Mouse (Mus musculus) urinary bladder, postnatal 36 days (tissue): Measurements from ENCODE around the gene Apba2.

Source experiments
- DNase-seq, 2 experiments: peaks; one replicate each; pipeline ENCODE4 v3.0.0; 2022; ENCODE audit warnings: low spot score in 2 of 2, mixed read lengths in 1 of 2

Gene Apba2

DNA sequence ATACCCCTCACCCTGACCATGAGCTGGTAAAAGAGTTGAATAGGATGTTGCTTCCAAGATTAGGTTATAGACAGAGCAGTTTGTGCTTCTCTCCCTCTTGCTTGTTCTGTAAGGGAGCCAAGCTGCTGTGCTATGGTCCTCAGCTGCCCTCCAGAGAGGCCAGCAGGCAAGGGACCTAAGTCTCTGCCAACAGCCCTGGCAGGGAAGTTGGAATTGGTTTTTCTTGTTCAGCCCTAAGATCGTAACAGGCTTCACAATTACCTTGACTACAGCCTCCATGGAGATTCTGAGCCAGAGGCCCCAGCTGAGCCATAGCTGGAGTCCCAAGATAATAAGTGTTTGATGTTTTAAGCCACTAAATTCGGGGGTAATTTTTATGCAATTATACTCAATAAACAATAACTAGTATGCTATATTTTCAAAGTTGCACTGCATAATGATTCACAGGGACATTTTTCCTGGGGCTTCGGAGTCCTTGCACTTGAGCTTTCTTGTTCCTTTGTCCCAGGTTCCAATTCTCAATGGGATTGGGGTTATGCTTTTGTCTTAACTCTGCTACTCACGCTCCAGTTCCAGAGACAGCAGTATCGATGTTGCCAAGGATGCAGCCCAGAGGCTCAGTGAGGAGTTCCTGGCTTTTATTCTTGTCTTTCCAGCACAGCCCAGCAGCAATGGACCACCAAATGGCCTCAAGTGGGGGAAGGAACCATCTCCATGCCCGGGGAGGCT lies 224.6 kb downstream of the Apba2 start:
- peak in 1 of 2 experiments; percentile 5 for DNase-seq

DNA sequence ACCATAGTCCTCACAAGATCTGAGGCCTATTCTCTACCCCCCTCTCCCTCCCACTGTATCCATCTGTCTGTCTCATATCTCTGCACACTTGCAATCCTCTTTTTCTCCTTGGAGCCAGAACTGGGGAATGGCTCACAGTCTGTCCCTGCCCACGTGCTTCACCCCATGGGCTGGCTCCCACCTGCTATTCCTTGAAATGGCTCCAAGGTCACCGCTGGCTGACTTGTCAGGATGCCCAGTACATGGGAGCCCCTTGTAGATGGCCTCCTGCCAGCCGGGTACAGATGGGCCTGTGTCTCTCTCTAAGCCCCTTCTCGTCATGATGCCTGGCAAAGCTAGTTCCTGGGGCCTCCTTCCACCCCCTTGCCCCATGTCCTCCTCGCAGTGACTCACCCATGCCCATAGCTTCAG lies 226.7 kb downstream of the Apba2 start:
- DNase-seq = no peak

DNA sequence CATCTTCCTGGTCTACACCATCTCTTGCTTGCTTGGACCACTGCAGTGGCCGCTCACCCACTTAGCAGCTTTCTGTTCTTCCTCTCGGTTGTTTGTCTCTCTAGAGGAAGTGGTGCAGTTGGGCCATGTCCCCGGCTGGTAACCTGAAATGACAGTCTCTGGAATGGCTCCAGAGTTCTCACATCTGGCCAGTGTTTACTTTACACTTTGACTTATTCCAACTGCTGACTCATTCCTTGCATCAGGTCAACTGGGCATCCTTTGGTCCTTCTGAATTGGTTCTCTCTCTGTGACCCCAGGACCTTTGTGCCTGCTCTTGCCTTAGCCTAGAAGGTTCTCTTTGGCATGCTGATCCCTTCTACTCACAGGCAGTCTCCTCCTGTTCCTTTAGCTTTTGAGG lies 227.3 kb downstream of the Apba2 start:
- no peak for DNase-seq

DNA sequence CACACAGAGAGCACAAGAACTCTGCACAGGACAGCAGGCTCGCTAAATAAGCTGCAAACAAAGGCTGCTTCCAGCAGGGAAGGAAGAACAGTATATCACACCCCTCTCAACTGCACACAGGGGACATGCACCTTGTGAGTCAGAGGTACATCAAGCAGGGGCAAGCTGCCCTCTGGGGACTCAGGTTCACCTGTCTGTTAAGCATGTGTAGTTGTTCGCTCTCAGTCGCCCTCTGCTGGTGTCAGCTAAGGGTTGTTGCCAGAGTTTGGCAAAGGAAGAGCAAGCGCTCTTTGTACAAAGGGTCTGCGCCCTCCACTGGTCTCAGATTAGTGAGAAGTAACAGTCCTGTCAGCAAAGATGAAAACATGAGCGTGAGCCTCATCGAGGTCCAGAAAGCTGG lies 228.3 kb downstream of the Apba2 start:
- peak in 1 of 2 experiments; percentile 10 for DNase-seq

DNA sequence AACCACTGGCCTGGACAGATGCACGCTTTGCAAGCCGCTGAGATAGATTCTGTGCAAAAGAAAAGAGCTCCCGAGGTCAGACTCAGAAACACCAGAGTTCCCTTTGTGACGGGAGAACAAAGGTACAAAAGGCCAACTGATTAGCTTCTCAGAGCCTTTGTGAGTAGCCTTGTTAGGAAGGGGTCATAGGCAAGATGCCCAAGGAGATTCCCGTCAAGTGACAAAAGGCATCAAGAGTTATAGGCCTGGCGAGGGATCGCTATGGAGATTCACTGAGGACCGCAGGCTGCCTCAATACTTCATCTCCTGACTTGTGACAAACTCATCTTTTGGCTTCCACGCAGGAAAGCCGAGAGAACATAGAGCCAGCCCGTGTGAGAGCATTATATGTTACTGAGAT lies 237.6 kb downstream of the Apba2 start:
- no peak for DNase-seq

DNA sequence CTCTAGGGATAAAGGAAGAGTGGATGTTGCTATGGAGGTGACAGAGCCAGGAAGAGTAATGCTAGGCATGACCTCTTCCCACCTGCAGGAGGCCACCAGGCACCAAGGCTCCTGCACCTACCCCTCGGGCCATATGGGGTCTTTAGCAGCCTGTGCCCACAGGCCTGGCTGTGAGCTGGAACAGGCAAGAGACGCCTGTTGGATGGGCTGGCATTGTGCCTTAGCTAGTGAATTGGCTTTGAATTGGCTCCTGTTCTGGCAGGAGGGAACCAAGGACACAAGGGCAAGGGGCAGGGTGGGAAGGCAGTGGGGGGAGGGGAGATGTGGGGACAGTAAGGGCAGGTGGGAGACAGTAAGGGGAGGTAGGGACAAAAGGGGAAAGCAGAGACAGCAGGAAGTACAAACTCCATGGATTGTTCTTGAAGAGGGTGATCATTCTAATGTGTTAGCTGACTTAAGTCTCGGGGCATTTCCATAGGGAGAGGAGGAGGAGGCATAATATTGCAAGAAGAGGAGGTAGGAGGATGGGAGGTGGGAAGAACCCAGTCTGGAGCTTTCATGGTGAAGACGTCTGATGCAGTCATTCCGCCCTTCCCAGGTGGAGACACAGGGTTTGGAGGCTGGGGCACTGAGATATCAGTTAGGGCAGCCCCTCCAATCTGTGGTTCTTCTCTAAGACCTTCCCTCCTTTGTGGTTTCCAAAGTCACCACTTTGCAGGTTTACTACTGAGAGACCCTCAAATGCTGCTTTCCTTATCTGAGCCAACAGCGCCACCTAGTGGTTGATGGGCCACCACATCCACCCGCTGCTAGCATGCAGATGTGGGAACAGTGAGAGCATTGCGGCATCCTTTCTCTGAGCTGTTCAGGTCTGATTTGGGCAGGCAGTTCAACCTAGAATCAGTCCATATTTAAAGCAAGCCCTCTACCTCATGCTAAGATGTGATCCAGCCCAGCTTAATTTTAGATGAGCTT lies 240.1 kb downstream of the Apba2 start:
- peak; percentile 13 to 43 for DNase-seq

DNA sequence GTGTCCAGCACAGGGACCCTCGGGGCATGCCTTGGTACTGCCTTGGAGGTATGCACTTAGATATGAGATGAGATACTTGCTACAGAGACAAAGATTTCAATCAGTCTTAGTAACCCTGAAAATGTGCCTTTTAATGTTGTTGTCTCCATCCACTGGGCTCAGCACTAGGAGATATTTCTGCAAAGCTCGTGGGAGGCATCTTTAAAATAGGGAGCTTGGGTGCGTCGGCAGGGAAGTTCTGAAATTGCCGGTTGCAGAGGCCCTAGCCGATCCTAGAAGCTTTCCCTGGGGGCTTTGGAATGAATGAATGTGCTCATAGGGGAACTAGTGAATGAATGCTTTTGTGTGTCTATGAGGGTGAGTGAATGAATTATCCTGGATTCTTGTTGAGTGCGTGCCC lies 242.1 kb downstream of the Apba2 start:
- DNase-seq = no peak

DNA sequence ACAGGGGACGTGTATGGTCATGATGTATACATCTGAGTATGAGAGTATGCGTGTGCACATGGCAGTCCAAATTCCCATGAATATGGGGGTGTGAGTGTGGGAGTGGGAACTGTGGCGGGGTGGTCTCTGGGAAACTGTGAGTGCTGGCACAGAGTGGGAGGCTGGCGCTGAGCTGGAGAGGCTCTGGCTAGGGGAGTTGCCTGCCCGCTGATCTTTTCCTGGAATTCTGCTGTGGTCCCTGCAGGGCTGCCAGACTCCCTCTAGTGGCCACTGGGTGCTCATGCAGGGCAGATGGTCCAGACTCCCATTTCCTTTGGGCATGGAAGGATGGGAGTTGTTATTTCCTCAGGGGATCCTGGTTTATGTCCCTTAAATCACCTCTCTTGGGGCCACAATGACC lies 250.0 kb downstream of the Apba2 start:
- peak; percentile 6 to 20 for DNase-seq

DNA sequence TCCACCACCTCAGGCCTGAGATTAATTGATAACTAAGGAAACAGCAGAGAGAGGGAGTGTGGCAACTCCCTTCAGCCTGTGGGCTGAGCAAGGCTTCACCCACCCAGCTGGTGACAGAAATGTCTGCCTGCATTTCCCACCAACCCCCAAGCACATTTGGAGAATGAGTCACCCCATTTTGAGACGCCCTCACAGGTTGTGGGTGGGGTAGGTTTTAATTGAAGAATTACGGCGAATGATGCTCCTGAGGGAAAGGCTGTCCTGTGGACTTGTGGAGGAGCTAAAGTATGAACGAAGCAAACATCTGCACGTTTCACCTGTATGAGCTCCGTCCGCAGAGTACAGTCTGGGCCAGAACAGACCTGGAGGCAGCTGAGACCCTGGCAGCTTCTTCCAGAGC lies 250.6 kb downstream of the Apba2 start:
- no peak for DNase-seq

DNA sequence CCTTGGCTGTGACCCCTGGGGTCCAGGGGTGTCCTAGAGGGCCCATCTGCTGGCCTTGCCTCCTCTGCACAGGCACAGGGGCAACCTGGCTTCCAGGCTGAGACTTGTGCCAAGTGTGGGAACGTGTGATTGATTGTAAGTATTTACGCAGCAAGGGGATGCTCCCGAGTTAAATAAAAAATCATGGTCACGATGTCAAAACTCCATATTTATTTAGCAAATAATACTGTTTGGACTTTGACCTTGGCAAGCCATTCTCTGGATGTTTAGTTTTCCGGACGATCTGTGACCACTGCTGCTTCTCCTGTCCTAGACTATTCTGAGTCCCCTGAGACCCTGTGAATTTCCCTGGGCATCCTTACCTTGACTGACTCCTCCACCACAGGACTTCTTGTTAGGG lies 252.2 kb downstream of the Apba2 start:
- DNase-seq = no peak

DNA sequence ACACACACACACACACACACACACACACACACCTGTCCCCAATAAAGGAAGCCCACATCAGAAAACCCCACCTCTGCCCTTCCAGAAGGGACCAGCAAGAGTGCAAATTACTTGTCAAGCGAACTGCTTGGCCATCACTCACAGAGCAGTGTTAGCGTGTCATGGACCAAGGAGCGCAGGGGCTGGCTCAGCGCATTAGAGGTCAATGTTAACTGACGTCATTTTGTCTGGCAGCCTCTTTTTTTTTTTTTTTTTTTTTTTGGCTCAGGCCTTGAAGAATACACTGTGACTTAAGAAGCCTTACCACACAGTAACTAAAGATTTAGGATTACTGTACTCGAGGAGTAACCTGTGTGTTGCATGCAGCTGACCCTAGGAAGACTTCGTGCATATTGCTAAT lies 252.7 kb downstream of the Apba2 start:
- no peak for DNase-seq

DNA sequence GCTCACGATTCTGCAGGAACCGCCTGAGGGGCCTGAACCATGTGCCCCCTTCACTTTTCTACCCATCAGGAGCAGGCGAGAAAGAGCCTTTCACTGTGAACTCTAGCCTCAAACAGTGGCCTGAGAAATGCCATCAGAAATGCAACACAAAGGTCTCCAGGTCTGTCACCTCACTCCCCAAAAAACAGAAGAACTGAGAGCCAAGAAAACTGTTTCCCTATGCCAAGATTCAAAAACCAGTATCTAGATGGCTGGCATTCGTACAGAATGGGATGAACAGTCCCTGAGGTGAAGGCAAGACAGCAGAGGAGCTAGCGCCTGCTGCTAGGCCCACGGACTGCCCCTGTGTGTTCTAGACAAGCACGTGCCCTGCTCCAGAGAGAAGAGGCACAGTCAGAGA lies 253.6 kb downstream of the Apba2 start:
- no peak for DNase-seq

DNA sequence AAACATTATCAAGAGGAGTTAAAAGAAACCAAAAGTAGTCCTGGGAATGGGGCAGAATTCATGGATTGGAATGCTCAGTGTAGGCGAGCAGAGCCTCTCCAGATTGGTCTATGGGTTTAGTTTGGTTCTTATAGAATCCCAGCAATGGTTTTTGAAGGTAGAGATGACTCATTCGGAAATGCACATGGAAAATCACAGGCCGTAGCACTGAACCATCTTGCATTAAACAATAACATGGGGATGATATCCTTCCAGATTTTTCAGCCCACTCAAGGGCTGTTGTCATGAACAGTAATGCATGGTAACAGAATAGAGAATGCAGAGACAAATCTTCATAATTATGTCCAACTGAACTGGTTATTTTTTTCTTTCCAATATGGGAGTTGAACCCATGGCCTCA lies 264.1 kb downstream of the Apba2 start:
- no peak for DNase-seq

DNA sequence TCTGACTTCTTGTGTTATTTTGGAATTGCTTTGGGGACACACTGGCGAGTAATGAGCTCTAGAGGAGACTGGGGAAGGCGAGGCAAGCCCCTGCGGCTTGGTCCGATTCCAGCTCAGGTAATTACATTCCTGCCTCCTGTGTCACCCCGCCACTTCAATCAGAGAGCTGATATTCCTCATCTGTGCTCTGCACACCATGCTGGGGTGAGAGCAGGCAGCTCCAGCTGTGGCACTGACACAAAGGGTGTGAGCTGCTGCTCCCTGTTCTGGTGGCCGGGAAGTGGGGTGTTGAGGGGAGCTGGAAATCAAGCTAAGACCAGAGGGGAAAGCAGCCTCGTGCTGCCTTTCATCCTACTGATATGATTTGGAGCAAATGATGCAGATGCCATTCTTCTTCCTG lies 268.3 kb downstream of the Apba2 start:
- DNase-seq = no peak

DNA sequence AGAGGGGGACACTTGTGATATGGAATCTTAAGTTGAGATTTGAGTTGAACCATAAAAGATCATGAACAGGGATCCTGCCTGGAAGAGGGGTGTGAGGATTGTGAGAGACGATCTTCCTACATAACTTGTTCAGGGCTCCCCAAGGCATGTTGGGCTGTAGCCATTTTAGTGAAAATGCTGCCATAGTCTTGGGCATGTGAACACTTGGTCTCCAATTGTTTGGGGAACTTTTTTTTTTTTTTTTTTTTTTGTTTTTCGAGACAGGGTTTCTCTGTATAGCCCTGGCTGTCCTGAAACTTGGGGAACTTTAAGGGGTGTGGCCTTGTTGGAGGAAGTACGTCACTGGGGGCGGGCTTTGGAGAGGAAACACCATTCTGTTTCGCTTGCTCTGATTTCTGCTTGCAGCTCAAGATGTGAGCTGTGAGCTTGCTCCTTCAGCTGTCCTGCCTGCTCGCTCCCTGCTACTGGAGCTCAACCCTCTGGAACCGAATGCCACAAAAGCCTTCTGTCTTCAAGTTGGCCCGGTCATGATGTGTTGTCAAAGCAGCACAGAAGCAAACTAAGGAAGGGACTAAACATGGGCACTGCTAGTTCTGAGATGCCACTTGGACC lies 269.4 kb downstream of the Apba2 start:
- DNase-seq = no peak

DNA sequence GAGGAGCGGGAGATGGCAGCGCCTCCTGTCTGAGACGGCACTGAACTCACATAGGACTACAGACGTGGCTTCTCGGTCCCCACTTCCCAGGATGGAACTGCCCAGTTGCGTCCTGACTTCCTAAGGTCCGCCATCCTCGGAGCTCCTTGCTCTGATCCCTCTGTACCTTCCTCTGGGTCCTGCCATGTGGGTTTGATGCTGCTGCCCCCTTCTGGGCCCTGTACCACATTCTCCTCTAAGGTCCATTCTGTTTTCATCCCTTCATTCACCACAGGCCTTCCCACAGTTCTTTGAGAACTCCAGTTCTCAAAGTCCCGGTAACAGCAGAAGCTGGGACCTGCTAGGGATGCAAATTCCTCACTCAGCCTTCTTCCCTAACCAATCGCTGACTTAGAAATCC lies 272.0 kb downstream of the Apba2 start:
- no peak for DNase-seq

DNA sequence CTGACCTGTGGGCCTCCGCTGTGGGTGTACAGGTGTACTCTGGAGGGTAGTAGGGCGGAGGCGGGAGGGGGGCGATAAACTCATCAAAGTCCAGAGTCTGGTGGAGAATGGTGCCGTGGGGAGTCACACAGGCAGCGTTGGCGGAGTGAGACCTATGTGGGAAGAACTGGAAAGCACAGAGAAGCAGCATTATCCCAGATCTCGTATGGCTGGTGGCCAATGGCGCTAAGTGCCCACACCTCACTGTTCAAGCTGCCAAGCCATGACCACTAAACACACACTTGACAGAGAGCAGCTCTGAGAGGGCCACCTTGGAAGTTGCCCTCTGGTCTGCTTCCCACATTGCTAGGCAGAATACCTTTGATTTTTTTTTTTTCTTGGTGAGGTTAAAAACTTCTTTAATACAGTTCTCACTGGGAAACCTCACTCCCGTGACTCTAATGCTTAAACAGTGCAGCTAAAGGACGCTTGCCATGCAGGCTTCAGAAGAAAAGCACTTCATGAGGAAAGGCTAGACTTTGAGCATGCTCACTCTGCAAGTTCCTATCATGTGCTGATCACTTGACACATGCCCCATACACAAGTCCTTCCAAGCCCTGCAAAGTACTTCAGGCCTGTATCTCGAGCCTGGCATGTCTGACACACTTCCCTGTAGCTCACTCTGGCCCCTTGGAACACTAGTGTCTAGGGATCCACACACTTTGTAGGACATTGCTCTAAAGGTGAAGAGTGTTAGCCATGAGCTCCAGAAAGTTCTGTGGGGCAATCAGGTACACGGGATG lies 275.4 kb downstream of the Apba2 start:
- no peak for DNase-seq

DNA sequence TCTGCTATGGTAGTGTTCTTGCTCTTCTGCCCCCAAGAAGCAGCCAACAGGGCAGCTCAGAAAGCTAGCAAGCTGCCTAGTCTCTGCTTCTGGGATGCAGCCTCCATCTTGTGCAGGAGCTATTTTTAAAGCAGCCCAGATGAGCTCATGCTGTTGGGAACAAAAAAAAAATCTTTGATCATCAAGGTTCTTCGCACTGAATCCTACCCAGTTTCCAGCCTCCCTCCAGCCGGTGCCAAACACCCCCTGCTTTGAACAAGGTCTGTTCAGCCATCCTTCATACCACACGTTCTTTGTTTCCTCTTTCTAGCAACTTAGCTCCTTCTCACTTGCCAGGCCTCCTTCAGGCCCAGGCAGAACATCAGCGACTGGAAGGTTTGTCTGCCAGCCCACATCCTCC lies 278.0 kb downstream of the Apba2 start:
- DNase-seq = no peak

DNA sequence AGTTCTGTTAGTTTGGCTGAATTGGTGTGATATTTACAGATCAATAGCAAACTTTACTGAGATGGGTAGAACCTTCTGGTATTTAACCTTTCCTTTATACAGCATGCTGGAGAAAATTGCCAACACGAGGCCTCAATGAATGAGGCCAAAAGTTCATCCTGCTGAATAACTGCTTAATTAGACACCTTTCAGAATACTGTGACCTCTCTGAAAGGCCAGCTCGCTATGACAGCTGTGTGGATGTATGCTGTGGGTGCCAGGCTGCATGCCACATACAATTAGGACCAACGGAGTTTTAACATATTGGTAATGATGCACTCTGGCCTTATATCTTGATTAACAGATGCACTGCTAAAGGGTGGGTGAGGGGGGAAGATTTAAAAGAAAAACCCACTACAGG lies 283.5 kb downstream of the Apba2 start:
- no peak for DNase-seq

DNA sequence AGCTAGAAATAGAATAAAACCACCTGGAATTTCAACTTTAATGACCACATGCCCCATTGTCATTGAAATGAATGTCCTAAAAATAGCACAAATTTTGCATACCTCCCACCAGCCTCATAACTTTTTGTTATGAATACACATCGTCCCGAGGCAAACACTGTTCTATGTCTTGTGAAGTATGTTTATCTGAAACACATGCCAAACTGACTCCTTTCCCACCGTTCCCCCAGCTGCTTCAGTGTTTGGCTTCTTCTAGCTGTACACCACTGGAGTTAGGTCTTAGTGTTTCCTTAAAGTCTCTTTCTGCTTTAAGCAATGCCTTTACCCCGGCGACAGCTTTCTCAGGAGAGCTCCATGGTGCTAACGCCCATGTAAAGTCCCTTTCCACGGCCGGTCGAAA lies 289.6 kb downstream of the Apba2 start:
- no peak for DNase-seq

DNA sequence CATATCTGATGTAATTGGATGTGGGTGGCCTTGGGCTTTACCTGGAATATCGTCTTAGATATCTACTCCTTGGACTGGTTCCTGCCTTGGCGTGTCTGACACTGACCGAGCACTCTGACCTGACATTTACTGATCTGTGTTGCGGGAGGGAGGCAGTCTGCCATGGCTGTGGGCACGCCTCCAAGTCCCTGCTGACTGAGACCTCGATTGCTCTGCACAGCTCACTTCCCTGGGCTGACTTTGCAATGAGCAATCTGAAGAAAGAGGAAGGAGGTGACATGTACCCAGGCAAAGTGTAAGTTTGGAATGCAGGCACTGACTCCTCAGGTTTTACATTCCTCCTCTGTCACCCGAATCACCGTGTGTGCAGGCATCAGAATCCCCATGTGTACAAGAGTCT lies 290.5 kb downstream of the Apba2 start:
- peak in 1 of 2 experiments; percentile 23 for DNase-seq

DNA sequence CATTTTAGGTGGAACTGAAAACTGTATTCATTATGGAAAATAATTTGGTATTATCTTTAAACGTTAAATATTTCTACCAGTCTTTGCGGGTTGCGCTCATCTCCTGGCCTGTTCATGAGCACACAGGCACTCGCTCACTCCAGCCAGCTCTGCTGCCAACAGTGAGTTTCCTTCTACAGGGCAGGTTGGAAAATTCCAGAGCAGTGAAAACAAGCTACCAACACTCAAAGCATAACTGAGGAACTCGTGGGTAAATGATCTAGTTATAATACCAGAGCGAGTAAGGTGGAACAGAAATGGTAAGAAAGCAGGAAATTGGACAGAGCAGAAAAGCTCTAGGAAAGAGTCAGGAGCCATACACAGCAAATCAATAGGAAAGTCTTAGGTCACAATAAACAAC lies 294.0 kb downstream of the Apba2 start:
- DNase-seq = no peak
